Mouse (Mus musculus) spleen, adult 2 months (tissue): Measurements from ENCODE around the gene Trim80. TPM values are rescaled to one million over a fixed set of nuclear protein-coding genes. Genes with fewer than 3 reads are reported as not detected.
"Not testable (repeated sequence)": the region's sequence is repeated elsewhere in the genome, so short reads cannot be mapped to it uniquely, and the experiment has no call there.

Experiments
- DNase-seq, 2 experiments: peaks; one replicate each; pipeline versions ENCODE4 v3.0.0 to v3.0.0-alpha.2; 2012 to 2021; ENCODE audit warnings: low spot score in 2 of 2, low read depth in 1 of 2
- H3K27ac ChIP-seq: fragments of 200-500 bp; 2 replicates; pipeline ENCODE4 v1.5.1; 2012; ENCODE audit warnings: low read length, inconsistent platforms; ENCODE audit not compliant: insufficient read depth
- H3K27me3 ChIP-seq: fragments of 200-500 bp; 2 replicates; pipeline ENCODE4 v1.6.1; 2012; ENCODE audit warnings: mild to moderate bottlenecking, moderate library complexity, low read length, inconsistent platforms; ENCODE audit not compliant: control insufficient read depth, insufficient read depth
- H3K36me3 ChIP-seq: fragments of 200-500 bp; 2 replicates; pipeline ENCODE4 v1.6.1; 2012; ENCODE audit warnings: mild to moderate bottlenecking, low read length, inconsistent platforms; ENCODE audit not compliant: control insufficient read depth, insufficient read depth
- H3K4me1 ChIP-seq: fragments of 200-500 bp; 2 replicates; pipeline ENCODE4 v1.6.1; 2011; ENCODE audit warnings: inconsistent platforms; ENCODE audit not compliant: control insufficient read depth, insufficient read depth, insufficient read length
- H3K4me3 ChIP-seq: fragments of 200-500 bp; 2 replicates; pipeline ENCODE4 v1.5.1; 2011; ENCODE audit warnings: mild to moderate bottlenecking, inconsistent platforms; ENCODE audit not compliant: insufficient read depth, insufficient read length; ENCODE audit errors: extremely low read depth
- CTCF ChIP-seq: fragments of 200-500 bp; IDR thresholded peaks from 2 replicates; pipeline ENCODE4 v1.5.1; 2011; ENCODE audit warnings: mild to moderate bottlenecking, inconsistent platforms; ENCODE audit not compliant: insufficient read depth, insufficient read length, insufficient replicate concordance; ENCODE audit errors: extremely low read depth
- POLR2A ChIP-seq: fragments of 200-500 bp; IDR thresholded peaks from 2 replicates; pipeline ENCODE4 v1.6.1; 2011; ENCODE audit warnings: low read depth, low read length, inconsistent platforms
- WGBS: fragments of 180-500 bp; shearing (Covaris S2); methylation state at CpG from one replicate; pipeline ENCODE4 v1.1.7; 2018; 5-methylcytosine and 5-hydroxymethylcytosine counted together
- polyA plus RNA-seq: library from polyadenylated mRNA; depleted of rRNA; stranded (reverse); fragments of >200 nt; gene quantifications from 2 replicates; pipeline ENCODE4 v1.2.3, GENCODE M21; 2012

Gene Trim80
- polyA plus RNA-seq, 1 experiment: not detected

DNA sequence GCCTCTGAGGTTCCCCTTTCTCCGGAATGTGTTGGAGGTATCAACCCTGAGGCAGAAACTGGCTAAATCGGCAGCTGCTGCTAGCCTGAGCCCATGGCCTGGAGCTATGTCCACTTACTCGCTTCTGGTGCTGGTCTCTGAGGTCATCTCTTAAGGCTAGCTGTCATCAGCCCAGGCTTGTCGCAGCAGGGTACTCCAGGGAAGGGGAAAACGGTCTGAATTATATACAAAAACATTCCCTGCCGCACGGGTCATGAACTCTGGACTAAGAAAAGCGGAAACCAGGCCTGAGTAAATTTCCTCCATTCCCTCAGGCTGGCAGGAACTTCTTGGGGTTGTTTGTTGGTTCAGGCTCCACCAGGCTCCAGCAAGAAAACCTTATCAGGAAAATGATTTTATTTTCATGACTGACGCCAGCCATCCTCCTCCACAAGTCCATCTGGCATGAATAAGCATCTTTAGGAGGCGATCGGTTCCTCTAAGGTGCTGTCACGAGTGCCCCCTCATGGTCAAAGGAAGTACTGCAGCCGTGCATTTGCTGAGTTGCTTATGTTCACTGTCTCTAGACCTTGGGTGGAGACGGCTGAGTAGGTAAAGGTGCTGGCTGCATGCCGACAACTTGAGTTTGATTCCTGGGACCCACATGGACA, 33.4 kb downstream of the Trim80 start:
- Histone ChIP-seq H3K27ac (no peak overlapping the region), H3K4me3 (no peak overlapping the region), H3K36me3 (no peaks in the 10 kb centered on the region), H3K27me3 (no peaks in the 10 kb centered on the region), H3K4me1 (peaks cover 7% of the 10 kb centered on the region; the same call in 1 of the 2 replicates)
- TF ChIP-seq POLR2A (no peak), CTCF (peak; percentile 87; the same call in 1 of the 2 replicates)
- 20% methylated on average over 15 of the region's 15 CpGs for WGBS
- DNase-seq: peak; percentile 80 to 89

DNA sequence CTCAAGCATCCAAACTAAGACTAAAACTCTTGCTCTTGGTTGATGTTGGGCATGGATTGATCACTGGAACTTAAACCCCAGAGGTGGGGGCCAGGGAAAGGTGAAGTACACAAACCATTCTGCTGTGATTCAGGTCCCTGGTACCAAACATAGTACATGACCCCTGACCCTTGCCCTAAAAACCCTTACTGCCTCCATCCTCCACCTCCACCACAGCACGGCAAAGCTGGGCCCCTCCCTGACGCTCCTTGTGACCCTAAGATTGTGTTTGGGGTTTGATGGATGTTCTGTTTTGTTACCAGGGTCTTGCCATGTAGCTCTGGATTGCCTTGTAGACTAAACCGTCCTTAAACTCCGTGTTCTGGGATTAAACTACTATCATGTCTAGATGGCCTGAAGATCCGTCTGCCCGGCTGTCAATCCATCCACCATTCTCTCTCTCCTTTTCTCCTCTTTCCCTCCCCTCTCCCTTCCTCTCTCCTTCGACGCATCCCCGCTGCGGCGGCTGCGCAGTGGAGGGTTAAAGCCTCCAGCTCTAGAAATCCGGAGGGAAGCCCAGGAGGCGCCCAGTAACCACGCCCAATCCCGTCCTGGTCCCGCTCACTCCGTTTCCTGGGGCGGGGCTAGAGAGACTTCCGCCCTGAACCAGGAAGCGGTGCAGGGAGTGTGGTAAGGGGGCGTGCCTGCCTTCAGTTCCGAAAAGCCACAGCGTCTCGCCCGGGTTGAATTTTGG, 34.8 kb downstream of the Trim80 start, which contains the start of gene Armc7:
Armc7 (plus strand) TSS at position 643 of the 733 bp plus-strand sequence.
- 3% methylated on average over 26 of the region's 26 CpGs for WGBS
- H3K4me1 ChIP-seq: peaks cover 10% of the 10 kb centered on the region; the same call in 1 of the 2 replicates

DNA sequence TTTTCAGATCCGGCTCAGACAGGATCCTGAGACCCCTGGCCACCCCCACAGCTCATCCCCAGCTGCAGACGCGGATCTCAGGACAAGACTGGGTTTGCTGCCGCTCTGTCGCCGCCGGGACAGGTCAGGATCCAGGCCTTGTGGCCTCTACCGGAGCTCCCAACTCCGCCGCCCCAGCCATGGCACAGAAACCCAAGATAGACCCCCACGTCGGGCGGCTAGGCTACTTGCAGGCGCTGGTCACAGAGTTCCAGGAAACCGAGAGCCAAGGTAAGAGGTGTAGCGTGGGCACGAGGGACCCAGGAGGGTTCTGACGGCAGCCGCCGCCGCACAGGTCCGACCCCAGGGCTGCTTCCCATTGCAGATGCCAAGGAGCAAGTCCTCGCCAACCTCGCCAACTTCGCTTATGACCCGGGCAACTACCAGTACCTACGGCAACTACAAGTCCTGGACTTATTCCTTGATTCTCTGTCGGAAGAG, 35.5 kb downstream of the Trim80 start:
- H3K4me3 ChIP-seq: peak overlapping the region; percentile 87
- H3K4me1 ChIP-seq: peaks cover 10% of the 10 kb centered on the region; the same call in 1 of the 2 replicates
- peak overlapping the region; percentile 87 for H3K27ac ChIP-seq
- WGBS: under 1% methylated on average over 28 of the region's 28 CpGs
- H3K36me3 ChIP-seq: peaks cover 4% of the 10 kb centered on the region
- DNase-seq: no peak
- H3K27me3 ChIP-seq: no peaks in the 10 kb centered on the region
- TF ChIP-seq CTCF (no peak), POLR2A (no peak)

More for the DNA sequence above, 34.8 kb downstream of the Trim80 start, which contains the start of gene Armc7:
- peak within 1 kb of the TSS; percentile 88 for H3K27ac ChIP-seq
- DNase-seq: peak; percentile 79 to 91
- H3K4me3 ChIP-seq: peak within 1 kb of the TSS; percentile 87
- H3K36me3 ChIP-seq: peaks cover 4% of the 10 kb centered on the region
- no peaks in the 10 kb centered on the region for H3K27me3 ChIP-seq
- TF ChIP-seq POLR2A (peak; percentile 30), CTCF (no peak)

- H3K36me3 ChIP-seq, DNase-seq, H3K27me3 ChIP-seq, H3K4me1 ChIP-seq: not testable (repeated sequence)
- peak overlapping the region; percentile 76 for H3K27ac ChIP-seq
- 71% methylated on average over 4 of the region's 4 CpGs for WGBS
- peak overlapping the region; percentile 87 for H3K4me3 ChIP-seq
Measured at GRCm38 (mm10) chr11:115476630-115477029, 36.3 kb downstream of the Trim80 start.

- not testable (repeated sequence) for H3K27me3 ChIP-seq, H3K36me3 ChIP-seq, DNase-seq, H3K4me1 ChIP-seq
- peak overlapping the region; percentile 87; the same call in 1 of the 2 replicates for H3K4me3 ChIP-seq
- H3K27ac ChIP-seq: peak overlapping the region; percentile 76
- WGBS: 41% methylated on average over 7 of the region's 7 CpGs
Measured at GRCm38 (mm10) chr11:115477388-115477787, 37.0 kb downstream of the Trim80 start.

- H3K27me3 ChIP-seq: no peaks in the 10 kb centered on the region
Measured at GRCm38 (mm10) chr11:115478296-115478938, 38.1 kb downstream of the Trim80 start.

More at GRCm38 (mm10) chr11:115478296-115478938, 38.1 kb downstream of the Trim80 start:
- Histone ChIP-seq H3K36me3 (peaks cover 4% of the 10 kb centered on the region), H3K4me1 (peaks cover 10% of the 10 kb centered on the region; the same call in 1 of the 2 replicates), H3K4me3 (no peak overlapping the region), H3K27ac (peak overlapping the region; percentile 35; the same call in 1 of the 2 replicates)
- TF ChIP-seq POLR2A: no peak
- TF ChIP-seq CTCF: no peak
- WGBS: 61% methylated on average over 9 of the region's 9 CpGs
- no peak for DNase-seq
